Mouse (Mus musculus): Measurements from ENCODE around the gene Slc4a10. TPM values are rescaled to one million over a fixed set of nuclear protein-coding genes. Genes with fewer than 3 reads are reported as not detected.

Slc4a10 gene
- total and polyA plus RNA-seq, 2 experiments from 2014 or later: 16.4 to 55.5 TPM

- TF ChIP-seq CTCF (IDR thresholded peaks at IDR 0.05; ENCODE audit: low read depth): no peak
- Histone ChIP-seq H3K9me3 (ENCODE audit: low read length) (no peaks in the 10 kb centered on the region), H3K4me2 (ENCODE audit: low read depth) (no peak overlapping the region), H3K36me3 (ENCODE audit: insufficient read depth) (no peaks in the 10 kb centered on the region), H3K4me3 (ENCODE audit: low read depth, low read length) (no peak overlapping the region), H3K27me3 (ENCODE audit: insufficient read depth, low read length) (no peaks in the 10 kb centered on the region), H3K4me1 (ENCODE audit: insufficient read depth) (no peaks in the 10 kb centered on the region), H3K9ac (no peak overlapping the region), H3K27ac (ENCODE audit: low read depth, low read length) (no peak overlapping the region)
- DNase-seq (no peak), ATAC-seq (no peak)
- 78% methylated on average over 5 of the region's 5 CpGs for WGBS
Observed at GRCm38 (mm10) chr2:62306978-62307377, 260.7 kb downstream of the Slc4a10 start.

DNA sequence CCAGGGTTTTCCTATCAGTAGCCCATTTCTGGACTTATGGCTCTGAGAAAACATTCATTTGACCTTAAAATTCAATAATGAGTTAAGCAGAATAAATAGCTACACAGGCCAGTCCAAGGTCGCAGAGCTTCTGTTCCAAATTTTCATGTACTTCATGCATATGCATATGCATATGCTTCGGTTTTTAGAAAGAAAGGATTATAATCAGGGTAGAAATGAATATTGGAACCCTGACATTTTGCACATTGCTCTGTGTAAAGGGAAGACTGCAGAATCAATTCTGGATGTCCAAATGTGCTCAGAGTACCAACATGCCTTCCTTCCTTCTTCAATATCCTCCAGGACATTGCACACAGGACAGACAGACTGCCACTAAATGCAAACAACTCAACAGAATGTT is 261.2 kb downstream of the Slc4a10 start:
- Histone ChIP-seq H3K9ac (no peak overlapping the region), H3K4me3 (ENCODE audit: low read depth, low read length) (no peak overlapping the region), H3K27me3 (ENCODE audit: insufficient read depth, low read length) (no peaks in the 10 kb centered on the region), H3K4me1 (ENCODE audit: insufficient read depth) (no peaks in the 10 kb centered on the region), H3K9me3 (ENCODE audit: low read length) (no peaks in the 10 kb centered on the region), H3K36me3 (ENCODE audit: insufficient read depth) (no peaks in the 10 kb centered on the region), H3K4me2 (ENCODE audit: low read depth) (no peak overlapping the region), H3K27ac (ENCODE audit: low read depth, low read length) (peak overlapping the region; percentile 41; the same call in 1 of the 2 replicates)
- no peak for TF ChIP-seq CTCF (IDR thresholded peaks at IDR 0.05; ENCODE audit: low read depth)
- 52% methylated on average over 2 of the region's 2 CpGs for WGBS
- DNase-seq: peak; percentile 10
- ATAC-seq: peak; percentile 43; the same call in 1 of the 2 replicates

DNA sequence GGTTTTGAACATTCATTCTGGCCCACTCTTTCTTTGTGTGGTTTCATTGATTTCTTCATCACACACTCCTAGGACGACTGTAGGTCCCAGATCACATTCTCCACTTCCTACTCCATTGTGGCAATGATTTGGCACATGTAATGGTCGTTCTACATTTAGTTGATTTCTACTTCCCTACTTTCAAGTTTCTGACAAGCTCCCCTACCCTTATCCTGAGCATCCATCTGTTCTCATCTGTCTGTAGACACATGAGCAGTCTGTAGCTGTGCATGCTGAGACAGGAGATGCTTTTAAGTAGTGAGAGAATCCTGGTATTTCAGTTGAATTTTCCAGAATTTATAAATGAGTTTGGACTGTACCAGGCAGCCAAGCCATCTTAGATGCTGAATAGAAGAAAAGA is 270.7 kb downstream of the Slc4a10 start:
- no peak for ATAC-seq
- TF ChIP-seq CTCF (IDR thresholded peaks at IDR 0.05; ENCODE audit: low read depth): no peak

DNA sequence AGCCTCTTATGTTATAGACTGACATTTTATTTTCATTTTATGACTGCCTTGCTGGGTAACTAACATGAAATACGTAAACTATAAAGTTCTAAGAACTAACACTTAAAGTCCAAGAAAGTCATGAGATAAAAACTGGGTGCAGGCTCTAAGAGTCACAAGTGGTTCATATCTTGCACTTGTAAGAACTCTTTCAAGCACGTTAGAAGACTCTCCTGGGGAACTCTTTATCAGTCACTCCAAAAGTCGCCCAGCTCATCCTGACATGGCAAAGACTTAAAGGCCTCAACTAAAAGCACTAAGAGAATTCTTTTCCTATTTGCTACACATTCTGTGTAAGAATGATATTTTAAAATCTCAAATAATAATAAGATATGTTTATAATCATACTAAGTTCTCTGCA is 273.2 kb downstream of the Slc4a10 start:
- TF ChIP-seq CTCF (IDR thresholded peaks at IDR 0.05; ENCODE audit: low read depth): no peak
- Histone ChIP-seq H3K27ac (ENCODE audit: low read depth, low read length) (no peak overlapping the region), H3K9ac (no peak overlapping the region), H3K36me3 (ENCODE audit: insufficient read depth) (no peaks in the 10 kb centered on the region), H3K4me2 (ENCODE audit: low read depth) (no peak overlapping the region), H3K4me1 (ENCODE audit: insufficient read depth) (no peaks in the 10 kb centered on the region), H3K9me3 (ENCODE audit: low read length) (no peaks in the 10 kb centered on the region), H3K4me3 (ENCODE audit: low read depth, low read length) (no peak overlapping the region), H3K27me3 (ENCODE audit: insufficient read depth, low read length) (no peaks in the 10 kb centered on the region)
- WGBS: 91% methylated on average over 3 of the region's 3 CpGs
- ATAC-seq (no peak), DNase-seq (no peak)

More for the DNA sequence above, 270.7 kb downstream of the Slc4a10 start:
- Histone ChIP-seq H3K9me3 (ENCODE audit: low read length) (no peaks in the 10 kb centered on the region), H3K9ac (no peak overlapping the region), H3K27ac (ENCODE audit: low read depth, low read length) (no peak overlapping the region), H3K4me1 (ENCODE audit: insufficient read depth) (no peaks in the 10 kb centered on the region), H3K4me3 (ENCODE audit: low read depth, low read length) (no peak overlapping the region), H3K36me3 (ENCODE audit: insufficient read depth) (no peaks in the 10 kb centered on the region), H3K4me2 (ENCODE audit: low read depth) (no peak overlapping the region), H3K27me3 (ENCODE audit: insufficient read depth, low read length) (no peaks in the 10 kb centered on the region)
- DNase-seq: no peak
- WGBS: 51% methylated on average over 2 of the region's 2 CpGs

DNA sequence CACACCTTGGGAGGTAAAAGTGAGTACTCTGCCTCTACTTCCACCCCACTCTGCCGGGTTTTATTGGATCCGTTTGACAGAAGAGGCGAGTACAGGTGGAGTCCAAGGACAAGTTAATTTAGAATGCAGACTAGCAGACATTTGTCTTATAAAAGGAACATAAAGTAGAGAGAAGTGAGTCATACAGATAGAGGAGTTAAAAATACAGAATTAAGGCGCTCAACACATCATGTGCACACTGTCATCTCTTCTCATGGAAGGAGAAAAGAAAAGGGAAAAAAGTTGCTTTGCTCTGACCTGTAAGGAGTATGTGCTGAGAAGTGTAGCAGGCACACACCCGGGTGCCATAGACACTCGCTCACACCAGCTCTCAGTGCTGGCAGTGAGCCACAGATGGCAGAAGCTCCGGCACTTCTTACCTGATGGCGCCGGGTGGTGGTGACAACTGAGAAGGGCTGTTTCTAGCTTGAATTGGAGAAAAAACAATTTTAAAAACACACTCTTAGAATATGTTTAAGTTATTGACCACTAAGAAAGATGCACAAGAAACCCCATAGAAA is 276.9 kb downstream of the Slc4a10 start:
- DNase-seq (peak; percentile 29), ATAC-seq (no peak)
- Histone ChIP-seq H3K9me3 (ENCODE audit: low read length) (no peaks in the 10 kb centered on the region), H3K4me1 (ENCODE audit: insufficient read depth) (no peaks in the 10 kb centered on the region), H3K4me2 (ENCODE audit: low read depth) (no peak overlapping the region), H3K27ac (ENCODE audit: low read depth, low read length) (no peak overlapping the region), H3K9ac (no peak overlapping the region), H3K4me3 (ENCODE audit: low read depth, low read length) (no peak overlapping the region), H3K27me3 (ENCODE audit: insufficient read depth, low read length) (no peaks in the 10 kb centered on the region), H3K36me3 (ENCODE audit: insufficient read depth) (no peaks in the 10 kb centered on the region)
- TF ChIP-seq CTCF (IDR thresholded peaks at IDR 0.05; ENCODE audit: low read depth): no peak
- 70% methylated on average over 9 of the region's 9 CpGs for WGBS

DNA sequence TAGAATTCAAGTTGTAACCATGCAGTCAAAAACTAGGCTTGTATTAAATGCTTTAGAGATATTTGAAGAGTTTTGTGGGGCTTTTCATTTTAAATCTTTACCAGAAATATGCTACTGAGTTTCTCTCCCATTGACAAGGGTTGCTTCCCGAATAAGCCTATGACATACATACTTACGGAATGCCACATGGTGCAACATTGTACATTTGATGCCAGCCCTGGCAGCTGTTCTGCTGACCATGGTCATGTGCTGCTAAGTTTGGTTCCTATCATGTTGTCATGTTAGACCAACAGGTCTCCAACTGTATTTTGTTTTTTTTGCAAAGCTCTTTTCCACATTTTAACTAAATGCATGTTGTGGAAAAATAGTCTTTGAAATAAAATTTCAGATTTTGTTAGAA is 279.1 kb downstream of the Slc4a10 start:
- Histone ChIP-seq H3K4me3 (ENCODE audit: low read depth, low read length) (no peak overlapping the region), H3K27ac (ENCODE audit: low read depth, low read length) (no peak overlapping the region), H3K36me3 (ENCODE audit: insufficient read depth) (no peaks in the 10 kb centered on the region), H3K4me1 (ENCODE audit: insufficient read depth) (no peaks in the 10 kb centered on the region), H3K9ac (no peak overlapping the region), H3K27me3 (ENCODE audit: insufficient read depth, low read length) (no peaks in the 10 kb centered on the region), H3K4me2 (ENCODE audit: low read depth) (no peak overlapping the region), H3K9me3 (ENCODE audit: low read length) (no peaks in the 10 kb centered on the region)
- no peak for ATAC-seq
- TF ChIP-seq CTCF (IDR thresholded peaks at IDR 0.05; ENCODE audit: low read depth): no peak
- no peak for DNase-seq
- 79% methylated on average over 2 of the region's 2 CpGs for WGBS

DNA sequence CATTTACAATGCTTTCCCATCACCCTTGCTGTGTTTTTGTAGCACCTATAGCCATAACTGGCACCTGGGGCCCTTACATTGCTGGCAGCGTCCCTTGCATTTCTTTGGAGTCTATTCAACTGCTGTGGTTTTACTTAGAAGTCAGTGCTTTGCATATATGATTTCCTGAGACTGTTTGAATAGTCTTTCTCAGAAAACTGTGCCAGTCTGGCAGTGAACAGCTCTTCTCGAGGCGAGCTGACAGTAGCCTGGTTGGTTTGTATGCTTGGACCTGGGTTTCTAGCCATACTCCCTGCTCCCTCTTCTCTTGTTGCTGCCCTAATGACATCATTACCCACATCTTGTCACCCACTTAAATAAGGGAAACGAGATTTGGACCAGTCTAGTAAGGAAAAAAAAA is 285.7 kb downstream of the Slc4a10 start:
- Histone ChIP-seq H3K27me3 (ENCODE audit: insufficient read depth, low read length) (no peaks in the 10 kb centered on the region), H3K4me3 (ENCODE audit: low read depth, low read length) (no peak overlapping the region), H3K4me1 (ENCODE audit: insufficient read depth) (peaks cover 22% of the 10 kb centered on the region), H3K27ac (ENCODE audit: low read depth, low read length) (peak overlapping the region; percentile 69), H3K36me3 (ENCODE audit: insufficient read depth) (no peaks in the 10 kb centered on the region), H3K9me3 (ENCODE audit: low read length) (no peaks in the 10 kb centered on the region), H3K4me2 (ENCODE audit: low read depth) (no peak overlapping the region), H3K9ac (no peak overlapping the region)
- WGBS: 25% methylated on average over 4 of the region's 4 CpGs
- ATAC-seq (peak; percentile 28; the same call in 1 of the 2 replicates), DNase-seq (peak; percentile 37)
- TF ChIP-seq CTCF (IDR thresholded peaks at IDR 0.05; ENCODE audit: low read depth): no peak

All from forebrain, postnatal 0 days (tissue).